Mouse (Mus musculus) megakaryocyte, embryonic 14.5 days (primary cell): Measurements from ENCODE around the gene Psmg3.

Experiments
- FLI1 ChIP-seq: IDR thresholded peaks from 2 replicates; pipeline ENCODE4 v1.6.1; 2012; ENCODE audit warnings: low read length, inconsistent platforms, mixed read lengths
- GATA1 ChIP-seq: IDR thresholded peaks from 3 replicates; pipeline ENCODE4 v1.6.1; 2012; ENCODE audit warnings: mixed read lengths, low read length, inconsistent platforms, borderline replicate concordance

DNA sequence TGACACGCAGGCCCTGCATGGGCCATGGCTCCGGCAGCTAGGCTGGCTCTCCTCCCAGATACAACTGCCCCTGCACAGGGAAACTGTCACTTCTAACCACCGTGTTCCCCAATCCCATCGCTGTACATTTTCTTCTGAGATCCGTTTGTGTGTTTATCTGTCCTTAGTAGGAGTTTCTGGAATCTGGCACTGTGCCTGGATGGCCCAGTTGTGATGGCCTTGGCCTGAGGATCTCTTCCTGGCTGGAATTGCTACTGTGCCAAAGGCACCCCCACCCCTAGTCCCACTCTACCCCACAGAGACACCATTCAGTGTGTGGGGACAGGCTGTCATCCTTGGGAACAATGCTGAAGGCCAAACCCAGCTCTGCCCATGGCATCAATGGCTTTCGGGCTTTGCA lies 10.7 kb downstream of the Psmg3 start:
- TF ChIP-seq GATA1 (no peak), FLI1 (no peak)
